Mouse (Mus musculus) forebrain, embryonic 16.5 days (tissue): Measurements from ENCODE around the gene Lrch1. TPM values are rescaled to one million over a fixed set of nuclear protein-coding genes. Genes with fewer than 3 reads are reported as not detected.

Experiments
- polyA plus RNA-seq: library from polyadenylated mRNA; unstranded; fragments of >200 nt; fragmentation: Nextera tagmentation; extraction: Ambion mirVana; gene quantifications from 2 replicates; pipeline ENCODE4 v1.2.1, GENCODE M21; 2015

The Lrch1 gene
- polyA plus RNA-seq, 1 experiment from 2014 or later = 12.5 TPM

Other genes starting within 250 kb of the Lrch1 start
- 251 and 261 TPM in 2 replicates for gene Esd, start 215.6 kb downstream of the Lrch1 start, polyA plus RNA-seq
- 0.13 and 0.21 TPM in 2 replicates for gene Rubcnl, start 68.2 kb upstream of the Lrch1 start, polyA plus RNA-seq
- gene Lrrc63, start 183.0 kb upstream of the Lrch1 start, polyA plus RNA-seq = not detected in 2 replicates
- 11.7 and 14.5 TPM in 2 replicates for gene Lcp1, start 183.2 kb upstream of the Lrch1 start, polyA plus RNA-seq